Mouse (Mus musculus): ENCODE results near the gene Gxylt2. TPM values are rescaled to one million over a fixed set of nuclear protein-coding genes. Genes with fewer than 3 reads are reported as not detected.
A peak's percentile ranks its signal among the peaks of the same experiment; 100 is the strongest.

Gxylt2 gene
- polyA plus RNA-seq (2016; fragmentation: Nextera tagmentation; extraction: Ambion mirVana) = 1.2 and 1.3 TPM in 2 replicates

- Histone ChIP-seq H3K4me3 (peak within 1 kb of the TSS; percentile 84), H3K27me3 (ENCODE audit: poor library complexity, severe bottlenecking) (peaks cover 68% of the 10 kb centered on the region), H3K27ac (peak within 1 kb of the TSS; percentile 83), H3K4me1 (peaks cover 24% of the 10 kb centered on the region), H3K9me3 (no peaks in the 10 kb centered on the region), H3K36me3 (replicated peaks) (no peaks in the 10 kb centered on the region)
- peak; percentile 76 for DNase-seq (ENCODE audit: extremely low spot score, low spot score)
- WGBS = under 1% methylated on average over 72 of the region's 77 CpGs
Observed at GRCm38 (mm10) chr6:100704574-100705365, at the start of gene Gxylt2. Gxylt2 (plus strand) TSS chr6:100704734.

- H3K4me3 ChIP-seq = no peak overlapping the region
- no peaks in the 10 kb centered on the region for H3K9me3 ChIP-seq
- no peaks in the 10 kb centered on the region for H3K27me3 ChIP-seq (ENCODE audit: poor library complexity, severe bottlenecking)
- WGBS = 92% methylated on average over 5 of the region's 5 CpGs
- no peak overlapping the region for H3K27ac ChIP-seq
- no peaks in the 10 kb centered on the region for H3K4me1 ChIP-seq
- peaks cover 63% of the 10 kb centered on the region for H3K36me3 ChIP-seq (replicated peaks)
- DNase-seq (ENCODE audit: extremely low spot score, low spot score) = no peak
Observed at GRCm38 (mm10) chr6:100660395-100660794, 44.1 kb upstream of the Gxylt2 start.

GRCm38 (mm10) chr6:100662224-100662623, 42.3 kb upstream of the Gxylt2 start:
- Histone ChIP-seq H3K4me3 (no peak overlapping the region), H3K9me3 (no peaks in the 10 kb centered on the region), H3K27me3 (ENCODE audit: poor library complexity, severe bottlenecking) (no peaks in the 10 kb centered on the region), H3K27ac (no peak overlapping the region), H3K36me3 (replicated peaks) (peaks cover 63% of the 10 kb centered on the region), H3K4me1 (no peaks in the 10 kb centered on the region)
- 85% methylated on average over 6 of the region's 6 CpGs for WGBS
- DNase-seq (ENCODE audit: extremely low spot score, low spot score) = no peak

GRCm38 (mm10) chr6:100667644-100668043, 36.9 kb upstream of the Gxylt2 start:
- WGBS = 94% methylated on average over 8 of the region's 8 CpGs
- H3K36me3 ChIP-seq (replicated peaks) = peaks cover 26% of the 10 kb centered on the region
- H3K9me3 ChIP-seq = no peaks in the 10 kb centered on the region
- H3K27ac ChIP-seq = no peak overlapping the region
- 0 out of 2 replicates have a peak, but pooled peaks cover 6% of the 10 kb centered on the region for H3K27me3 ChIP-seq (ENCODE audit: poor library complexity, severe bottlenecking)
- peaks cover 26% of the 10 kb centered on the region for H3K4me1 ChIP-seq
- no peak for DNase-seq (ENCODE audit: extremely low spot score, low spot score)
- H3K4me3 ChIP-seq = no peak overlapping the region

- H3K36me3 ChIP-seq (replicated peaks) = peaks cover 14% of the 10 kb centered on the region
- no peaks in the 10 kb centered on the region for H3K9me3 ChIP-seq
- H3K4me1 ChIP-seq = peaks cover 26% of the 10 kb centered on the region
- WGBS = 77% methylated on average over 2 of the region's 2 CpGs
- H3K27ac ChIP-seq = no peak overlapping the region
- 0 out of 2 replicates have a peak, but pooled peaks cover 8% of the 10 kb centered on the region for H3K27me3 ChIP-seq (ENCODE audit: poor library complexity, severe bottlenecking)
- H3K4me3 ChIP-seq = no peak overlapping the region
- DNase-seq (ENCODE audit: extremely low spot score, low spot score) = no peak
Observed at GRCm38 (mm10) chr6:100668858-100669257, 35.7 kb upstream of the Gxylt2 start.

GRCm38 (mm10) chr6:100670370-100670841, 34.1 kb upstream of the Gxylt2 start:
- Histone ChIP-seq H3K27me3 (ENCODE audit: poor library complexity, severe bottlenecking) (0 out of 2 replicates have a peak, but pooled peaks cover 8% of the 10 kb centered on the region), H3K27ac (peak overlapping the region; percentile 89), H3K4me3 (peak overlapping the region; percentile 96), H3K36me3 (replicated peaks) (no peaks in the 10 kb centered on the region; the same call in 1 of the 2 replicates), H3K9me3 (no peaks in the 10 kb centered on the region), H3K4me1 (peaks cover 26% of the 10 kb centered on the region)
- DNase-seq (ENCODE audit: extremely low spot score, low spot score) = peak; percentile 53
- WGBS = under 1% methylated on average over 32 of the region's 32 CpGs

GRCm38 (mm10) chr6:100670880-100671344, 33.6 kb upstream of the Gxylt2 start, which contains the start of gene Shq1:
Shq1 (minus strand) TSS chr6:100671157.
- WGBS = under 1% methylated on average over 49 of the region's 49 CpGs
- Histone ChIP-seq H3K27me3 (ENCODE audit: poor library complexity, severe bottlenecking) (0 out of 2 replicates have a peak, but pooled peaks cover 8% of the 10 kb centered on the region), H3K9me3 (no peaks in the 10 kb centered on the region), H3K36me3 (replicated peaks) (no peaks in the 10 kb centered on the region), H3K4me1 (peaks cover 26% of the 10 kb centered on the region), H3K4me3 (peak within 1 kb of the TSS; percentile 96), H3K27ac (peak within 1 kb of the TSS; percentile 89)
- DNase-seq (ENCODE audit: extremely low spot score, low spot score) = peak; percentile 77

- WGBS = 6% methylated on average over 7 of the region's 7 CpGs
- H3K36me3 ChIP-seq (replicated peaks) = no peaks in the 10 kb centered on the region
- 0 out of 2 replicates have a peak, but pooled peaks cover 8% of the 10 kb centered on the region for H3K27me3 ChIP-seq (ENCODE audit: poor library complexity, severe bottlenecking)
- no peaks in the 10 kb centered on the region for H3K9me3 ChIP-seq
- H3K4me3 ChIP-seq = peak overlapping the region; percentile 96
- no peak for DNase-seq (ENCODE audit: extremely low spot score, low spot score)
- peaks cover 26% of the 10 kb centered on the region for H3K4me1 ChIP-seq
- H3K27ac ChIP-seq = no peak overlapping the region
Observed at GRCm38 (mm10) chr6:100671401-100671800, 33.1 kb upstream of the Gxylt2 start.

GRCm38 (mm10) chr6:100674974-100675373, 29.6 kb upstream of the Gxylt2 start:
- no peak overlapping the region for H3K4me3 ChIP-seq
- peaks cover 14% of the 10 kb centered on the region for H3K4me1 ChIP-seq
- H3K27ac ChIP-seq = no peak overlapping the region
- no peaks in the 10 kb centered on the region for H3K9me3 ChIP-seq
- no peaks in the 10 kb centered on the region for H3K36me3 ChIP-seq (replicated peaks)
- 0 out of 2 replicates have a peak, but pooled peaks cover 8% of the 10 kb centered on the region for H3K27me3 ChIP-seq (ENCODE audit: poor library complexity, severe bottlenecking)
- WGBS = 31% methylated on average over 6 of the region's 6 CpGs
- no peak for DNase-seq (ENCODE audit: extremely low spot score, low spot score)

GRCm38 (mm10) chr6:100676461-100676860, 28.1 kb upstream of the Gxylt2 start:
- Histone ChIP-seq H3K27me3 (ENCODE audit: poor library complexity, severe bottlenecking) (0 out of 2 replicates have a peak, but pooled peaks cover 8% of the 10 kb centered on the region), H3K27ac (no peak overlapping the region), H3K36me3 (replicated peaks) (no peaks in the 10 kb centered on the region), H3K4me3 (no peak overlapping the region), H3K9me3 (no peaks in the 10 kb centered on the region), H3K4me1 (peaks cover 3% of the 10 kb centered on the region)
- 87% methylated on average over 6 of the region's 7 CpGs for WGBS
- DNase-seq (ENCODE audit: extremely low spot score, low spot score) = no peak

GRCm38 (mm10) chr6:100678636-100679035, 25.9 kb upstream of the Gxylt2 start:
- WGBS = 92% methylated on average over 2 of the region's 2 CpGs
- DNase-seq (ENCODE audit: extremely low spot score, low spot score) = no peak
- no peaks in the 10 kb centered on the region for H3K9me3 ChIP-seq
- H3K27ac ChIP-seq = no peak overlapping the region
- H3K4me3 ChIP-seq = no peak overlapping the region
- no peaks in the 10 kb centered on the region for H3K4me1 ChIP-seq
- H3K27me3 ChIP-seq (ENCODE audit: poor library complexity, severe bottlenecking) = no peaks in the 10 kb centered on the region
- H3K36me3 ChIP-seq (replicated peaks) = no peaks in the 10 kb centered on the region

GRCm38 (mm10) chr6:100686341-100686740, 18.2 kb upstream of the Gxylt2 start:
- no peak overlapping the region for H3K4me3 ChIP-seq
- H3K4me1 ChIP-seq = 0 out of 2 replicates have a peak, but pooled peaks cover 2% of the 10 kb centered on the region
- no peaks in the 10 kb centered on the region for H3K9me3 ChIP-seq
- no peak overlapping the region for H3K27ac ChIP-seq
- 86% methylated on average over 2 of the region's 2 CpGs for WGBS
- H3K36me3 ChIP-seq (replicated peaks) = no peaks in the 10 kb centered on the region
- H3K27me3 ChIP-seq (ENCODE audit: poor library complexity, severe bottlenecking) = no peaks in the 10 kb centered on the region
- no peak for DNase-seq (ENCODE audit: extremely low spot score, low spot score)

GRCm38 (mm10) chr6:100699986-100700385, 4.5 kb upstream of the Gxylt2 start:
- peaks cover 29% of the 10 kb centered on the region for H3K27me3 ChIP-seq (ENCODE audit: poor library complexity, severe bottlenecking)
- no peaks in the 10 kb centered on the region for H3K9me3 ChIP-seq
- no peaks in the 10 kb centered on the region for H3K36me3 ChIP-seq (replicated peaks)
- no peak for DNase-seq (ENCODE audit: extremely low spot score, low spot score)
- WGBS = 86% methylated on average over 5 of the region's 5 CpGs
- no peak overlapping the region for H3K27ac ChIP-seq
- no peak overlapping the region for H3K4me3 ChIP-seq
- peaks cover 8% of the 10 kb centered on the region for H3K4me1 ChIP-seq
